Mouse (Mus musculus) lung, adult 2 months (tissue): ENCODE measurements around the gene Zbtb20.

ENCODE experiments used
- CTCF ChIP-seq: fragments of 200-500 bp; IDR thresholded peaks from 2 replicates; pipeline ENCODE4 v1.5.1; 2011; ENCODE audit warnings: mild to moderate bottlenecking, low read length, control low read depth; ENCODE audit not compliant: insufficient read depth
- POLR2A ChIP-seq: fragments of 200-500 bp; IDR thresholded peaks from 2 replicates; pipeline ENCODE4 v1.6.1; 2011; ENCODE audit warnings: low read depth, mild to moderate bottlenecking, control low read depth, low read length, borderline replicate concordance; ENCODE audit errors: extremely low read depth

- no peak for TF ChIP-seq POLR2A
- no peak for TF ChIP-seq CTCF
Measured at GRCm38 (mm10) chr16:43534103-43534502, 658.4 kb downstream of the Zbtb20 start.
